ENCODE assay signal across 24 mouse cellular contexts in genomic region chr4:89401696-89402095, GRCm38 (mm10).
"Had no signal": no experiment of that assay in that cellular context is flagged by ENCODE, and none has a peak within 500 bp of the region (broad histone marks: within the 10 kb centered on the region; RNA-seq: fewer than 3 reads in every experiment).

No protein-coding gene starts in this region.

- H3K27me3 ChIP-seq: heart, embryonic 12.5 days; hindbrain, embryonic 12.5 days; intestine, embryonic 15.5 days; limb, embryonic 13.5 days; limb, embryonic 15.5 days; liver, embryonic 12.5 days had no signal

- H3K27ac ChIP-seq: gastrocnemius, adult 2 months; heart, embryonic 10.5 days; hindbrain, embryonic 10.5 days; hindbrain, embryonic 12.5 days; hindbrain, embryonic 14.5 days; intestine, embryonic 15.5 days; layer of hippocampus, adult 2 months; left cerebral cortex, adult 2 months; limb, embryonic 13.5 days; limb, embryonic 15.5 days; liver, embryonic 12.5 days; liver, embryonic 14.5 days had no signal

- DNase-seq: gastrocnemius, adult 2 months; gastrocnemius, postnatal 10 days; gastrocnemius, postnatal 25 days; heart, adult 18-20 months; heart, postnatal 10 days; heart, postnatal 4 days; kidney, adult 18-20 months; kidney, adult 8-10 months; kidney, postnatal 10 days; kidney, postnatal 25 days; kidney, postnatal 4 days; left cerebral cortex, postnatal 4 days had no signal

- H3K4me2 ChIP-seq: heart, embryonic 12.5 days; hindbrain, embryonic 12.5 days; hindbrain, embryonic 14.5 days; intestine, embryonic 15.5 days; limb, embryonic 13.5 days; limb, embryonic 15.5 days; liver, embryonic 12.5 days had no signal

- H3K9ac ChIP-seq: heart, embryonic 12.5 days; hindbrain, embryonic 12.5 days; hindbrain, embryonic 14.5 days; intestine, embryonic 15.5 days; limb, embryonic 13.5 days; limb, embryonic 15.5 days; liver, embryonic 12.5 days; liver, embryonic 14.5 days had no signal

- H3K9me3 ChIP-seq: heart, embryonic 10.5 days; heart, embryonic 12.5 days; hindbrain, embryonic 10.5 days; hindbrain, embryonic 12.5 days; intestine, embryonic 15.5 days; limb, embryonic 13.5 days; limb, embryonic 15.5 days; liver, embryonic 12.5 days had no signal

- H3K36me3 ChIP-seq: heart, embryonic 10.5 days; heart, embryonic 12.5 days; hindbrain, embryonic 10.5 days; hindbrain, embryonic 12.5 days; intestine, embryonic 15.5 days; limb, embryonic 13.5 days; limb, embryonic 15.5 days; liver, embryonic 12.5 days had no signal

- H3K4me3 ChIP-seq: gastrocnemius, adult 2 months; heart, embryonic 10.5 days; heart, embryonic 12.5 days; hindbrain, embryonic 10.5 days; hindbrain, embryonic 12.5 days; intestine, embryonic 15.5 days; layer of hippocampus, adult 2 months; left cerebral cortex, adult 2 months; limb, embryonic 13.5 days; limb, embryonic 15.5 days; liver, embryonic 12.5 days had no signal

- H3K4me1 ChIP-seq: heart, embryonic 10.5 days; heart, embryonic 12.5 days; hindbrain, embryonic 10.5 days; hindbrain, embryonic 12.5 days; intestine, embryonic 15.5 days; limb, embryonic 13.5 days; limb, embryonic 15.5 days; liver, embryonic 12.5 days had no signal
